Mouse (Mus musculus): ENCODE measurements at regions not wholly inside any gene's neighbourhood (a gene's known extent, or its start where the extent isn't known, plus 50 kb on each side); places are given as distances from the start of the nearest gene placed in this dataset.
A peak's percentile ranks its signal among the peaks of the same experiment; 100 is the strongest.
"Not testable (repeated sequence)": the region's sequence is repeated elsewhere in the genome, so short reads cannot be mapped to it uniquely, and the experiment has no call there.

- peak; percentile 20; the same call in 1 of the 2 replicates for ATAC-seq (replicated peaks; ENCODE audit: poor library complexity)
Observed at GRCm38 (mm10) chrX:130525770-130526169, 776.2 kb downstream of the Diaph2 start.

- ATAC-seq (replicated peaks; ENCODE audit: poor library complexity), result no peak
Observed at GRCm38 (mm10) chrX:130533171-130534156, 783.9 kb downstream of the Diaph2 start.

GRCm38 (mm10) chrX:130538771-130539170, 789.2 kb downstream of the Diaph2 start:
- not testable (repeated sequence) for ATAC-seq (replicated peaks; ENCODE audit: poor library complexity)

- ATAC-seq (replicated peaks; ENCODE audit: poor library complexity), result no peak
Observed at GRCm38 (mm10) chrX:130548001-130548400, 798.5 kb downstream of the Diaph2 start.

DNA sequence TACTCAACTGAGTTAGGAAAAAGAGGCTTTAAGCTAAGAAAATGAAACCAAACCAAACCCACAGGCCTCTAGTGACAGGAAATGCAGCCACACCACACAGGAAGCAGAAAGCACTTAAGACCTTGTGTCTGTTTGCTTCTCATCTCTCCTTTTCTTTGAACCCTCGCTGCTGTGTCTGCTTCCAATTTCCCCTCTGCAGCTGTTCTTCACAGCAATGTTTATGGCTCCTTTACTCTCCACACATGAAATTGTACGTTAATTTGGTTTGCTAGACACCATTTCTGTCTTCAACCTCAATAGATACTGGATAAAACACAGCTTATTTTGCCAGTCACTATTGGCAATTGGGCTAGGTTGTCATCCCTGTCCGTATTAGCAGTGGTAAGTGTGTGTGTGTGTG, 799.7 kb downstream of the Diaph2 start:
- ATAC-seq (replicated peaks; ENCODE audit: poor library complexity), result peak; percentile 83

- ATAC-seq (replicated peaks; ENCODE audit: poor library complexity), result no peak
Observed at GRCm38 (mm10) chrX:130549925-130550324, 800.4 kb downstream of the Diaph2 start.

DNA sequence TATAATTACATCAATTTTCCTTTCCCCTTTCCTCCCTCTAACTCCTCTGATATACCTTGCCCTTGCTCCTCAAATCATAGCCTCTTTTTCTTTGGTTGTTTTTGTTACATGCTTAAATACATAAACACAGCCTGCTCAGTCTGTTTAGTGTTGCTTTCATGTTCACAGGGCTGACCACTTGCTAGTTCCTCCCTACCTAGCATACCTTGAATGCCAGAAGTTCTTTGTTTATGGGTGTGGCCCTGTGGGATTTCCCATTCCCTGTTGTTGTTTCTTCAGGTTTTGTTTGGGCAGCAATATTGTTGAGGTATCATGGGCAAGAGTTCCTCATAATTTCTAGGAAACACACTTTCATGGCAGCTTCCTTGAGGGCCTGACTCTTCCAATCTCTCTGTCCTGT, 807.7 kb downstream of the Diaph2 start:
- no peak for ATAC-seq (replicated peaks; ENCODE audit: poor library complexity)

GRCm38 (mm10) chrX:130577706-130578105, 828.2 kb downstream of the Diaph2 start:
- no peak for ATAC-seq (replicated peaks; ENCODE audit: poor library complexity)

- no peak for ATAC-seq (replicated peaks; ENCODE audit: poor library complexity)
Observed at GRCm38 (mm10) chrX:130596631-130597030, 847.1 kb downstream of the Diaph2 start.

GRCm38 (mm10) chrX:130601911-130602310, 852.4 kb downstream of the Diaph2 start:
- ATAC-seq (replicated peaks; ENCODE audit: poor library complexity), result no peak

- no peak for ATAC-seq (replicated peaks; ENCODE audit: poor library complexity)
Observed at GRCm38 (mm10) chrX:130638513-130638912, 889.0 kb downstream of the Diaph2 start.

DNA sequence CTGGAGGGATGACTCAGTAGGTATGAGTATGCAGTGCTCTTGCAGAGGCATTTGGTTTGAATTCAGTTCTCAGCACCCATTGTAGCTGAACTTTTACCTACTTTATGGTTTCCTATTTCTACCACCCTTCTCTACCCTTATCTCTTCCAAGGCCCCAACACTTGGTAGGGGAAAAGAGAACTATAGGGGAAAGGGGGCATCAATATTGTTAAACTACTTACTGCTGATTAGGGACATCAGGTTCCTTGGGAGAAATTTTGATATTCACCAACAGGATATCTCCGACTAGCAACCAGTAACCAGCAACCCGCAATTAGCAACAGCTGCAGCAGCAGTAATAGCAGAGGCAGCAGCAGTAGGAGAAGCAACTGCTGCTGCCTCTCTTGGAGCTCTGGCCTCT, 906.3 kb downstream of the Diaph2 start:
- ATAC-seq (replicated peaks; ENCODE audit: poor library complexity), result no peak

- no peak for ATAC-seq (replicated peaks; ENCODE audit: poor library complexity)
Observed at GRCm38 (mm10) chrX:130684381-130684780, 934.8 kb downstream of the Diaph2 start.

DNA sequence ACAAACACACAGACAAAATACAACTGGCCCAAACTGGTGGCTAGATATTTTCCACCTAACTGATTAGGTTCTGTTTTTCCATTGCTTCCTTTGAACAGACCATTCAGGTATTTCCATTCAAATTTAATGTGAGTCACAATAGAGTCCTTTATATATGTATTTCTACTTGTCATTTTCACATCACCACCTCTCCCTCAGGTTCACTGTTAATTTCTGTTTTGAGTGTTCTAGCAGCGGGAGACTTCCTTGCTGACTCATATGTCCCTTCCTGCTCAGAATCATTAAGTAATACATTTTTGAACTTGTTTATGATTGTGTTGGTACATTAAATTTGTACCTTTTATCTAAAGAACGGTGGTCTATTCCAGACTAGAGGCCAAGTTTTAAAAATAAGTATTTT, 959.4 kb downstream of the Diaph2 start:
- ATAC-seq (replicated peaks; ENCODE audit: poor library complexity), result no peak

DNA sequence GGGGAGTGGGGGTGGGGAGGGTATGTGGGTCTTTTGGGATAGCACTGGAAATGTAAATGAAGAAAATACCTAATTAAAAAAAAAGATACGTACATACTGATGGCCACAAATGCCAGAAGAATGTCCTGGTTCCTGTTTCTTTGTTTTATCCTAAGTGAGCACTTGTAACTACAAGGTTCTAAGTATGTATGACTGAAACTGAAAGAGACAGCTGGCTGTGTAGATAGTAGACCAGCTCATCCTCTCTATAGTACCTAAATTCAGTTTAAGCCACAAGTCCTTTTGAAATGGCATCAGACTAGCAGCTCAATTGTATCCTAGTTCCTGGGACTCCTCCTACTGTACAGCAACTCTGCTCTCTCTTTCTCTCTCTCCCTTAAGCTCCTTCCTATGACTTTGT, 994.6 kb downstream of the Diaph2 start:
- ATAC-seq (replicated peaks; ENCODE audit: poor library complexity), result not testable (repeated sequence)
